Mouse (Mus musculus): ENCODE data around the gene Medag. TPM values are rescaled to one million over a fixed set of nuclear protein-coding genes. Genes with fewer than 3 reads are reported as not detected.
A peak's percentile ranks its signal among the peaks of the same experiment; 100 is the strongest.

Gene Medag
- total RNA-seq, 1 experiment: not detected

- no peak for DNase-seq (ENCODE audit: low read depth, low spot score)
- Histone ChIP-seq H3K4me1 (ENCODE audit: control insufficient read depth in 2 of 2, insufficient read depth in 2 of 2, low read length in 2 of 2, poor library complexity in 1 of 2) (no peaks in the 10 kb centered on the region), H3K36me3 (ENCODE audit: control insufficient read depth, insufficient read depth, low read length, poor library complexity, severe bottlenecking) (no peaks in the 10 kb centered on the region), H3K4me3 (ENCODE audit: insufficient read depth in 1 of 2, low read depth in 1 of 2, low read length in 2 of 2, poor library complexity in 1 of 2, severe bottlenecking in 1 of 2) (peak overlapping the region; percentile 26 to 50), H3K9ac (ENCODE audit: insufficient read depth, low read depth, low read length, poor library complexity, severe bottlenecking) (peak overlapping the region; percentile 9; the same call in 1 of the 2 replicates), H3K27ac (ENCODE audit: insufficient read depth, low read depth, low read length, poor library complexity, severe bottlenecking) (no peak overlapping the region), H3K9me3 (ENCODE audit: control insufficient read depth, insufficient read depth, low read depth, low read length) (no peaks in the 10 kb centered on the region)
- in situ Hi-C loops (cut with MboI; ENCODE audit: low sequenced_read_pairs in 2 of 2, unreplicated experiment in 2 of 2): no loop called here
- no peak for TF ChIP-seq ZC3H11A (IDR thresholded peaks at IDR 0.05; ENCODE audit: borderline replicate concordance, low read depth, low read length)
- no peak for TF ChIP-seq CHD2 (IDR thresholded peaks at IDR 0.05; ENCODE audit: low read depth, low read length)
- no peak for TF ChIP-seq MAFK (IDR thresholded peaks at IDR 0.05; ENCODE audit: insufficient read depth, low read depth, low read length)
- no peak for TF ChIP-seq ZNF384 (IDR thresholded peaks at IDR 0.05; ENCODE audit: low read depth, low read length)
- TF ChIP-seq HCFC1 (IDR thresholded peaks at IDR 0.05; ENCODE audit: borderline replicate concordance, insufficient read depth, low read length): no peak
Measured at GRCm38 (mm10) chr5:149474701-149475468, 63.3 kb downstream of the Medag start.

Other genes starting within 250 kb of the Medag start
- 108 and 116 TPM in 2 replicates for gene Uspl1, start 227.4 kb upstream of the Medag start, total RNA-seq (2012; rRNA removed)
- gene Hmgb1, start 227.3 kb upstream of the Medag start, total RNA-seq (2012; rRNA removed): 287 and 350 TPM in 2 replicates
- gene Alox5ap, start 147.0 kb upstream of the Medag start, total RNA-seq (2012; rRNA removed): 20.7 and 23.0 TPM in 2 replicates
- 0.32 and 0.71 TPM in 2 replicates for gene Tex26, start 27.9 kb downstream of the Medag start, total RNA-seq (2012; rRNA removed)
- 1.1 and 1.5 TPM in 2 replicates for gene Wdr95, start 116.9 kb downstream of the Medag start, total RNA-seq (2012; rRNA removed)
- 80.4 and 98.3 TPM in 2 replicates for gene Hsph1, start 224.6 kb downstream of the Medag start, total RNA-seq (2012; rRNA removed)

All from ES-E14 (cell line).